Mouse (Mus musculus): ENCODE results near the gene Pde10a.

DNA sequence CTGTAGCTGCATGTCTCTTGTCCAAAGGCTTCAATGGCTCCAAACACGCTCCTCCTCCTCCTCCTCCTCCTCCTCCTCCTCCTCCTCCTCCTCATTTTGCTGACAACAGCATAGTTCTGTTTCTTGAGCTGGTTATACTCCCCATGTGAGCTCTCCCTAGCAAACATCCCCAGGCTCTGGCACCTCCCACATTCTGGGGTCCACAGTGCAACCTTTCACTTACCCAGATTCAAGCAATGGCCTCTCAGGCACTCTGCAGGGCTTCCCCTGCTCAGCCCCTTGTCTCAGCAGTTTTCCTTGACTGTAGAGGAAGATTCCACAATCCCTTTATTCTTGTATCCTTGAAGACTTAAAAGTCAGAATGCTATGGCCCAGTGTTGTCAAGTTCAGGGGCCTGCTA is 173.1 kb downstream of the Pde10a start:
- no peak for TF ChIP-seq POLR2A (IDR thresholded peaks at IDR 0.05; ENCODE audit: insufficient read depth, low read depth, low read length)
- TF ChIP-seq CTCF (IDR thresholded peaks at IDR 0.05), result no peak
